Mouse (Mus musculus) embryonic facial prominence, embryonic 10.5 days (tissue): ENCODE measurements around the gene Smap2. TPM values are rescaled to one million over a fixed set of nuclear protein-coding genes. Genes with fewer than 3 reads are reported as not detected.
A peak's percentile ranks its signal among the peaks of the same experiment; 100 is the strongest.
"Not testable (repeated sequence)": the region's sequence is repeated elsewhere in the genome, so short reads cannot be mapped to it uniquely, and the experiment has no call there.

ENCODE experiments used
- DNase-seq: peaks from one replicate; pipeline ENCODE4 v3.0.0-alpha.2; 2017; ENCODE audit warnings: low spot score
- H3K27ac ChIP-seq: fragments of 300-500 bp; sonication (generic); replicated peaks from 2 replicates; pipeline ENCODE4 v1.5.1; 2016; ENCODE audit warnings: mild to moderate bottlenecking
- H3K27me3 ChIP-seq: fragments of 300-500 bp; sonication (generic); replicated peaks from 2 replicates; pipeline ENCODE4 v1.6.1; 2016; ENCODE audit warnings: low read depth, mild to moderate bottlenecking; ENCODE audit not compliant: poor library complexity, severe bottlenecking
- H3K36me3 ChIP-seq: fragments of 300-500 bp; sonication (generic); replicated peaks from 2 replicates; pipeline ENCODE4 v1.6.1; 2016; ENCODE audit warnings: mild to moderate bottlenecking, moderate library complexity
- H3K4me1 ChIP-seq: fragments of 300-500 bp; sonication (generic); 2 replicates; pipeline ENCODE4 v1.6.1; 2016
- H3K4me3 ChIP-seq: fragments of 300-500 bp; sonication (generic); 2 replicates; pipeline ENCODE4 v1.5.1; 2016; ENCODE audit warnings: mild to moderate bottlenecking, moderate library complexity
- H3K9me3 ChIP-seq: fragments of 300-500 bp; sonication (generic); 2 replicates; pipeline ENCODE4 v1.6.1; 2016; ENCODE audit warnings: mild to moderate bottlenecking
- WGBS: fragments of 180-500 bp; shearing (Covaris S2); methylation state at CpG from one replicate; pipeline ENCODE4 v1.1.7; 2016; 5-methylcytosine and 5-hydroxymethylcytosine counted together
- polyA plus RNA-seq: library from polyadenylated mRNA; unstranded; fragments of >200 nt; fragmentation: Nextera tagmentation; extraction: Ambion mirVana; gene quantifications from 2 replicates; pipeline ENCODE4 v1.2.1, GENCODE M21; 2016

Gene Smap2
- 14.0 and 14.3 TPM in 2 replicates for polyA plus RNA-seq

GRCm38 (mm10) chr4:121016928-121017657 lies at the start of gene Smap2:
Gene Smap2 (minus strand): TSS chr4:121017247.
- Histone ChIP-seq H3K36me3 (no peaks in the 10 kb centered on the region), H3K4me1 (peaks cover 32% of the 10 kb centered on the region), H3K4me3 (peak within 1 kb of the TSS; percentile 99), H3K27ac (peak within 1 kb of the TSS; percentile 92), H3K27me3 (no peaks in the 10 kb centered on the region), H3K9me3 (no peaks in the 10 kb centered on the region)
- under 1% methylated on average over 48 of the region's 48 CpGs for WGBS
- peak; percentile 100 for DNase-seq

DNA sequence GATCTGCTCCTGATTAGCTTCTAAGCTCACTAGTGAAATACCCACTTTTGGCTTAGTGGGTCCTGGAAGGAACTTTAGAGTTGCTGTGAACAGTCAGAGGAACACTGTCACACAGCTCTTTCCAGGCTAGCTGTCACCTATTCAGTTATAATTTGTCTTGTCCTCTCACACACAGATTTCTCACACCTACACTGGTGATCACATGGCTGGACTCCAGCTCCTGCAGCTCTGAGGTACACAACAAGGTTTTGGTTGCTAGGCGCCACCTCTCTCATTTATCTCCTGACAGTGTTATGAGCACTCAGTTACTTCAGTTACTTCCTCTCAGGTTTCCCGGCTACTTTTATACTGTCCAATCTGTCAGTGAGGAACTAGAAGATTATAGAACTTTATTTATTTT lies 48.3 kb upstream of the Smap2 start:
- WGBS, result 90% methylated on average over 2 of the region's 2 CpGs
- H3K27me3 ChIP-seq, result no peaks in the 10 kb centered on the region
- H3K27ac ChIP-seq, result no peak overlapping the region
- H3K9me3 ChIP-seq, result no peaks in the 10 kb centered on the region
- no peaks in the 10 kb centered on the region for H3K4me1 ChIP-seq
- DNase-seq, result no peak
- H3K36me3 ChIP-seq, result peaks cover 84% of the 10 kb centered on the region
- H3K4me3 ChIP-seq, result no peak overlapping the region

DNA sequence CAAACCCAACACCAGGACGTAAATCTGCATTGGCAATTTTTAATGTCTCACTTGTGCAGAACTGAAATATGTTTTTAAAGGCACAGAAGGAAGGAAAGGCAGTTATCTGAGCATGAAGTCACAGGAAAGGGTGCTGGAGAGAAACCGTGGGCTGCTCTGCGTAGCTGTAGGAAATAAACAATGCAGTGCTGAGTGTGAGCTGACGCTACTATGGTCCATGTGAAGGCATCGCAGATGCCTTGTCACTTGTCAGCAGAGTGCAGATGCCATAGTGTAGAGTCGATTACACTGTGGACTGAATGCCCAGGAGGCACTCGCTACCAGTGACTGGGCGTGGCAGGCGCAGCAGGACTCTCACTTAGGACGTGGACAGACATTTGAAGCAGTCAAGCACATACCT lies 42.2 kb upstream of the Smap2 start:
- WGBS, result 91% methylated on average over 10 of the region's 10 CpGs
- not testable (repeated sequence) for H3K9me3 ChIP-seq, H3K4me3 ChIP-seq

DNA sequence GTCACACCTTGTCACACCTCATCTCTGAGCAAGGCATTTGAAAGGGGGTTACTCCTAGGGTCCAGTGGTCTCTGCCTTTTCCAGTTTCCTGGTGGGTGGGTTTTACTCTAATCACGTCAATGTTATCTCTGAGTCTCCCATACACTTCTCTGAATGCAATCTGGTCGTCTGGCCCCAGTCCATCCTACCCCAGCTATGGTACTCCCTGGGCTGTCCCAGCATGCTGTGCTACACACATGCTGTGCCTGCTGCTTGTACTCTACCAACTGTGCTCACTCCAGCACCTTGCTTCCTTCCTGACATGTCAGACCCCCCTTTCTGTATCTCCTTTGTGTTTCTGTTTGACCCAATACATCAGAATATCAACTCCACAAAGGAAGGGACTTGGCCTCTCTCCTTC lies 40.0 kb upstream of the Smap2 start:
- no peak overlapping the region for H3K27ac ChIP-seq
- peaks cover 14% of the 10 kb centered on the region for H3K4me1 ChIP-seq
- peaks cover 36% of the 10 kb centered on the region for H3K36me3 ChIP-seq
- peaks cover 29% of the 10 kb centered on the region for H3K27me3 ChIP-seq
- H3K9me3 ChIP-seq, result no peaks in the 10 kb centered on the region
- no peak for DNase-seq
- no peak overlapping the region for H3K4me3 ChIP-seq
- 80% methylated on average over 2 of the region's 2 CpGs for WGBS

More for the DNA sequence above, 42.2 kb upstream of the Smap2 start:
- DNase-seq, H3K27me3 ChIP-seq, H3K27ac ChIP-seq, H3K4me1 ChIP-seq: not testable (repeated sequence)
- H3K36me3 ChIP-seq, result peaks cover 53% of the 10 kb centered on the region

- no peak overlapping the region for H3K4me3 ChIP-seq
- H3K36me3 ChIP-seq, result peaks cover 31% of the 10 kb centered on the region
- peaks cover 36% of the 10 kb centered on the region for H3K27me3 ChIP-seq
- 45% methylated on average over 3 of the region's 3 CpGs for WGBS
- no peaks in the 10 kb centered on the region for H3K9me3 ChIP-seq
- H3K4me1 ChIP-seq, result peaks cover 20% of the 10 kb centered on the region
- no peak overlapping the region for H3K27ac ChIP-seq
- no peak for DNase-seq
Observed at GRCm38 (mm10) chr4:121056342-121056741, 39.3 kb upstream of the Smap2 start.

DNA sequence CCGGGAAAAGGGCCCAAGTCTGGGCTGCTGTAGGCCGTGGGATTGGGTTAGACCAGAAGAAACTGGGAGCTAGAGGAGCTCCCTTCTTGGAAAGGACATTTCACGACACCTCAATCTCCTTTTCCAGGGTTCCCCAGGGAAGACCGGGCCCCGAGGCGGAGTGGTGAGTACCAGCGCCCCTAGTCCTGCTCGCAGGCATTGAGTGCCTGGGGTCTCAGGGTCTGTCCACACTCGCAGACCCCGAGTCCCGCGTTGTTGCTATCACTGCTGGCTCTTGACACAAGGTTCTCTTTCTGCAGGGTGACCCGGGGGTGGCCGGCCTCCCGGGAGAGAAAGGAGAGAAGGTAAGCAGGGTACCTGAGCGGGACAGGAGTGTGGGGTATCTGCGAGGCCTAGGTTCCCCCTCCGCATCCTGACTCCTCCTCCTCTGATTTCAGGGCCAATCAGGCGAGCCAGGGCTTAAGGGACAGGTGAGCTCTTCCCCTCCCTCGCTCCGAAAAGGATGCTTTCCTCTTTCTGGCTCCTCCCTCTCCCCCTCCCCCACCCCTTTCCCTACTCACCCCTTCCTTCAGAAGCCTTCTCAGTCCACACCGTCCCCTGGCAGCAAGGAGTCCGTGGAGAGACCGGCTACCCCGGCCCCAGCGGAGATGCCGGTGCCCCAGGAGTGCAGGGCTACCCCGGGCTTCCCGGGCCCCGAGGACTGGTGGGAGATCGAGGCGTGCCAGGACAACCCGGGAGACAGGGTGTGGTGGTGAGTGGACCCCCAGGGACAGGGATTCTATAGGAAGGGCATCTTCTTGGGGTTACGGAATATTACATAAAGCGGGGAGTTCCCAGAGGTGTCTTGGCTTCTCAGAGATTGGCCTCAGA lies 35.6 kb upstream of the Smap2 start:
- 8% methylated on average over 35 of the region's 35 CpGs for WGBS
- H3K9me3 ChIP-seq, result no peaks in the 10 kb centered on the region
- peaks cover 37% of the 10 kb centered on the region for H3K27me3 ChIP-seq
- 0 out of 2 replicates have a peak, but pooled peaks cover 16% of the 10 kb centered on the region for H3K36me3 ChIP-seq
- DNase-seq, result peak; percentile 38
- H3K4me1 ChIP-seq, result peaks cover 20% of the 10 kb centered on the region
- H3K4me3 ChIP-seq, result peak overlapping the region; percentile 44
- H3K27ac ChIP-seq, result no peak overlapping the region

GRCm38 (mm10) chr4:121051863-121052262 lies 34.8 kb upstream of the Smap2 start:
- 0 out of 2 replicates have a peak, but pooled peaks cover 13% of the 10 kb centered on the region for H3K36me3 ChIP-seq
- peaks cover 37% of the 10 kb centered on the region for H3K27me3 ChIP-seq
- H3K9me3 ChIP-seq, result no peaks in the 10 kb centered on the region
- H3K4me1 ChIP-seq, result peaks cover 20% of the 10 kb centered on the region
- H3K27ac ChIP-seq, result no peak overlapping the region
- no peak overlapping the region for H3K4me3 ChIP-seq
- DNase-seq, result peak; percentile 24
- 28% methylated on average over 4 of the region's 4 CpGs for WGBS

- peaks cover 28% of the 10 kb centered on the region for H3K27me3 ChIP-seq
Observed at GRCm38 (mm10) chr4:121042946-121043345, 25.9 kb upstream of the Smap2 start.

GRCm38 (mm10) chr4:121042472-121042871 lies 25.4 kb upstream of the Smap2 start:
- H3K4me1 ChIP-seq, result peaks cover 40% of the 10 kb centered on the region
- no peak overlapping the region for H3K4me3 ChIP-seq

More at GRCm38 (mm10) chr4:121042946-121043345, 25.9 kb upstream of the Smap2 start:
- WGBS, result 78% methylated on average over 3 of the region's 3 CpGs
- Histone ChIP-seq H3K4me3 (no peak overlapping the region), H3K27ac (no peak overlapping the region), H3K9me3 (no peaks in the 10 kb centered on the region), H3K4me1 (peaks cover 40% of the 10 kb centered on the region), H3K36me3 (0 out of 2 replicates have a peak, but pooled peaks cover 4% of the 10 kb centered on the region)
- DNase-seq, result no peak

DNA sequence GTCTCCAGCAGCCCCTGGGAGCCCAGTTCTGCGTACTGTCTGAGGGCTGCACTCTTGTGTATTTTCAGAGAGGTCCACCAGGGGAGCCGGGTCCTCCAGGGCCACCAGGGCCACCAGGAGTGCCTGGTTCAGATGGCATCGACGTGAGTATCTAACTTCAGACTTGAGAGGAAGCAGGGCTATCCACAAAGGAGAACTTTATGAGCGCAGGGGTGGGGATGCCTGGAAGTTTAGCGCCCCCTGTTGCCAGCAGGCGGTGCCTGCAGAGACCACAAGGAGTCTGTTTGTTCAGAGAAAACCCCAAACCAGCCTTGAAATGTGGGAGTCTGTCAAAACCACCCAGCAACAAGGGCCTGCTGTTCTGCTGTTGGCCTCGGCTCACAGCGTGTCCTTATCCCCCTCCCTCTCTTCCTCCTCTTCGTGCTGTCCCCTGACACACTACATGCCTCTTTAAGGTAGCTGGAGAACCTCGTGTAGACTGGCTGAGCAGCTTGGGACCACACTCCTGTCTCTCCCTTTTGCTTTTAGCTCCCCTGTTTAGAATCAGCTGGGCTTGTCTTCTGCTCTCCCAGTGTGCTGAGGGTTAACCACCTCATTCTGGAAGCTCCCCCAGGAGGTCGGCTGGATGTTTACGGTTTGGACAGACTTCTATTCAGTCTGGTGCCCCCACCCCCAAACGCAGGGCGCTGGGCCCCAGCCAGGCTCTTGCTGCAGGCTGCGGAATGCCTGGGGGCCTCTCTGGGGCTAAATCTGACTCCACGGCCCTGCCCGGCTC lies 24.0 kb upstream of the Smap2 start:
- WGBS, result 6% methylated on average over 18 of the region's 18 CpGs
- Histone ChIP-seq H3K27me3 (peaks cover 33% of the 10 kb centered on the region), H3K4me1 (peaks cover 40% of the 10 kb centered on the region), H3K36me3 (0 out of 2 replicates have a peak, but pooled peaks cover 4% of the 10 kb centered on the region), H3K4me3 (peak overlapping the region; percentile 62), H3K27ac (peak overlapping the region; percentile 81), H3K9me3 (no peaks in the 10 kb centered on the region)
- peak; percentile 82 for DNase-seq

More at GRCm38 (mm10) chr4:121042472-121042871, 25.4 kb upstream of the Smap2 start:
- Histone ChIP-seq H3K9me3 (no peaks in the 10 kb centered on the region), H3K27me3 (peaks cover 33% of the 10 kb centered on the region), H3K27ac (peak overlapping the region; percentile 51; the same call in 1 of the 2 replicates), H3K36me3 (0 out of 2 replicates have a peak, but pooled peaks cover 4% of the 10 kb centered on the region)
- 56% methylated on average over 5 of the region's 5 CpGs for WGBS
- no peak for DNase-seq

GRCm38 (mm10) chr4:121040323-121040722 lies 23.3 kb upstream of the Smap2 start:
- Histone ChIP-seq H3K4me1 (peaks cover 40% of the 10 kb centered on the region), H3K27me3 (peaks cover 33% of the 10 kb centered on the region), H3K9me3 (no peaks in the 10 kb centered on the region), H3K4me3 (peak overlapping the region; percentile 62), H3K27ac (peak overlapping the region; percentile 58), H3K36me3 (0 out of 2 replicates have a peak, but pooled peaks cover 4% of the 10 kb centered on the region)
- no peak for DNase-seq
- 62% methylated on average over 14 of the region's 14 CpGs for WGBS
